Mouse (Mus musculus) c-Kit-positive CD71-positive TER-119-positive erythroid progenitor cells, embryonic 14.5 days (primary cell): Measurements from ENCODE around the gene Efcab12.
"Not testable (repeated sequence)": the region's sequence is repeated elsewhere in the genome, so short reads cannot be mapped to it uniquely, and the experiment has no call there.

Experiments used
- DNase-seq: peaks from one replicate; pipeline ENCODE4 v3.0.0-alpha.2; 2013; ENCODE audit warnings: low spot score

The Efcab12 gene

DNA sequence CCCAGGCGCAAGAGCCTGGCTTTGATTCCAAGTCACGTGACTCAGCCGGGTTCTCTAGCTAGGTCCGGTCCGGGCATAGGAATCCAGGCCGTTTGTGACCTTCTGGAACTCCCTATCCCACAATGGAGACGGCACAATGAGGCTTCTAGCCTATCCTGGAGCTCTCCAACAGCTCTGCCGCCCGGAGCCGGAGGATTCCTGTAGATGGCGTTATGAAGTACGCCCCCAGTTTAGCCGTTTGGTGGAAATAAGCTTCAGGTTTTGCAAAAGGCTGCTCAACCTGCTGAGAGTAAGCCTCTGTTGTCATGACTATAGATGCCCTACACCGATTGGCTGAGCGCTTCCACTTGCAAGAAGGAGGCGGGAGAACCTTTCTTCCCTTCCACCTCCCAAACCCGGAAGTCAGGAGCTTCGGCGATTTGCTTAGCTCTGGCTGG is at the start of gene Efcab12:
TSS of gene Efcab12 (minus strand) at position 252 of the 437 bp plus-strand sequence.
- DNase-seq = peak; percentile 70

DNA sequence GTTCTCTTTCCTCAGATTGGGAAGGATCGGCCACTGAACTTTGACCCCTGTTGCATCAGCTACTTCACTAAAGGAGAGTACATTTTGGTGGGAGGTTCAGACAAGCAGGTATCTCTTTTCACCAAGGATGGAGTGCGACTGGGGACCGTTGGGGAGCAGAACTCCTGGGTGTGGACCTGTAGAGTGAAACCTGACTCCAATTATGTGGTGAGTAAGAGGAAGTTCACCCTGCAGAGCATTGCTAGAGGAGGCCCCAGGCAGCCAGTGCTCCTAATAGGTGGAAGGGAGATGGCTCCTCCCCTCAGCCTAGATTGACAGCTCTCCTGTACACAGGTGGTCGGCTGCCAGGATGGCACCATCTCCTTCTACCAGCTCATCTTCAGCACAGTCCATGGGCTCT is 48.7 kb upstream of the Efcab12 start:
- no peak for DNase-seq

DNA sequence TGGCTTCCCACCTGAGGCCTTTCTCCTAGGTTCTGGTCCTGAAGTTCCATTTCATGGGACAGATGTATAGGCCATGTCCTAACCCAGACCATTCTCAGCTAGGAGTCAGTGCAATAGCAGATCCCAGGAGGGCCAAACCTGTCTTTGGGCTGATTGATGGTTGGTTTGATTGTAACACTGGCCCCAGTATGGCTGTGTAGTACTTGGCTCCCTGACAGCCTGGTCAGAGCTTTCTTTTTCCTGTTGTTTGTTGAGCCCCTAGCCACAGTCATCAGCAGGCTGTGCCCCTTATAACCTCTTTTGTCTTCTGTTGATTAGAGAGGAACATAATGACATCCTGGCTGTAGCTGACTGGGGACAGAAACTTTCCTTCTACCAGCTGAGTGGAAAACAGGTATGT is 45.8 kb upstream of the Efcab12 start:
- no peak for DNase-seq

DNA sequence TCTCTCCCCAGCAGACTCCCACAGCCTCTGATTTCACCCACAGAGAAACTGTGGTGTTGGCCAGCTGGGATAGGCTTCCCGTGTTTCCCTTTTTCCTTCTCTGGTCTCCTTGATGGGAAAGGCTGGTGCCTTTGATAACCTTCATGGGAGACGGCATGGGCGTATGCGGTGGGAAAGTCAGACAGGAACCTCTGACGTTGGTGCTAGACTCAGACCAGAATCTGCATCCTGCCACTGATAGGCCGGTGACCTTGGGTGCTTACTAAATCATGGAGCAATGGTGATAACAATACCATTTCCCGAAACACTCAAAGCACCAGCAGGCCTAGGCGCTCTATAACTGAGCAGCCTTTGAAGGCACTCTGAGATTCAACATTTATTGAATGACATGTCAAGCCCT is 42.5 kb upstream of the Efcab12 start:
- DNase-seq = no peak

GRCm38 (mm10) chr6:115879736-115880135 is 41.5 kb upstream of the Efcab12 start:
- no peak for DNase-seq

- DNase-seq = no peak
Measured at GRCm38 (mm10) chr6:115878694-115879093, 40.5 kb upstream of the Efcab12 start.

GRCm38 (mm10) chr6:115877239-115877638 is 39.0 kb upstream of the Efcab12 start:
- no peak for DNase-seq

DNA sequence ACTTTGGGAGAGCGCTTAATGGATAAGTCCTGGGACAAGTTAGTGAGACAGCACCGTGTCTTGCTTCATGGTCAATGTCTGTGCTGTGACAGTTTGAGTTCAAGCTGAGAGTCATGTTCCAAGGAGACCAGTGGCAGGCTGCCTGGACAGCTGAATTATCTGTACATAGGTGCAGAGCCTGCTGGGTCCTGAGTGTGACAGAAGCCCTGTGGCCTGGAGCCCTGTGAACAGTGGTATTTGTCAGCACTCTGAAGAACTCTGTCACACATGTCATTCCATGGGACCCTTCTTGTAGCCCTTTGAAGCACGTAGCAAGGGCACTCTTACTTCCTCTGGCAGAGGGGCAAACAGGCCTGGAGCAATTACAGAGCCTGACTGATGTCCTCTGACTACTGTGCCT is 33.1 kb upstream of the Efcab12 start:
- DNase-seq = not testable (repeated sequence)

DNA sequence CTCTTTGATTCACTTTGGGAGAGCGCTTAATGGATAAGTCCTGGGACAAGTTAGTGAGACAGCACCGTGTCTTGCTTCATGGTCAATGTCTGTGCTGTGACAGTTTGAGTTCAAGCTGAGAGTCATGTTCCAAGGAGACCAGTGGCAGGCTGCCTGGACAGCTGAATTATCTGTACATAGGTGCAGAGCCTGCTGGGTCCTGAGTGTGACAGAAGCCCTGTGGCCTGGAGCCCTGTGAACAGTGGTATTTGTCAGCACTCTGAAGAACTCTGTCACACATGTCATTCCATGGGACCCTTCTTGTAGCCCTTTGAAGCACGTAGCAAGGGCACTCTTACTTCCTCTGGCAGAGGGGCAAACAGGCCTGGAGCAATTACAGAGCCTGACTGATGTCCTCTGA is 28.9 kb upstream of the Efcab12 start:
- not testable (repeated sequence) for DNase-seq

DNA sequence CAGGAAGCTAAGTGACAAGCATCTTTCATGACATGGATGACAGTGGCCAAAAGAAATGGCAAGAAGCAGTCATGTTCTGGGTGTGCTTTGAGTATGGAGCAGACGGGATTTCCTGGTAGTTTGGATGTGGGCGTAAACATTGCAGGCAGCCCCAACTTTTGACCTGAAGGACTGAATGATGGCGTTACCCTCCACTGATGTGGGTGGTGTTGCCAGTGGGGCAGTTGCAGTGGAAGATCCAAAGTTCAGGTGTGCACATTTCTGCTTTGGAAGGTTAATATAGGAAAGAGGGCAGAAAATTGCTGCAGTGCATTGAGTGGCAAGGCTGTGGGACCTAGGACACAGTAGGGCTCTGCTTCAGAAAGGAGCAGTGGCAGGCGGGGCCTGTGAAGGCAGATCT is 27.0 kb upstream of the Efcab12 start:
- no peak for DNase-seq

- no peak for DNase-seq
Measured at GRCm38 (mm10) chr6:115863340-115863841, 25.2 kb upstream of the Efcab12 start.

- DNase-seq = no peak
Measured at GRCm38 (mm10) chr6:115860027-115860556, 21.9 kb upstream of the Efcab12 start.

- DNase-seq = no peak
Measured at GRCm38 (mm10) chr6:115859258-115859657, 21.0 kb upstream of the Efcab12 start.

GRCm38 (mm10) chr6:115856361-115856745 is 18.1 kb upstream of the Efcab12 start:
- no peak for DNase-seq

DNA sequence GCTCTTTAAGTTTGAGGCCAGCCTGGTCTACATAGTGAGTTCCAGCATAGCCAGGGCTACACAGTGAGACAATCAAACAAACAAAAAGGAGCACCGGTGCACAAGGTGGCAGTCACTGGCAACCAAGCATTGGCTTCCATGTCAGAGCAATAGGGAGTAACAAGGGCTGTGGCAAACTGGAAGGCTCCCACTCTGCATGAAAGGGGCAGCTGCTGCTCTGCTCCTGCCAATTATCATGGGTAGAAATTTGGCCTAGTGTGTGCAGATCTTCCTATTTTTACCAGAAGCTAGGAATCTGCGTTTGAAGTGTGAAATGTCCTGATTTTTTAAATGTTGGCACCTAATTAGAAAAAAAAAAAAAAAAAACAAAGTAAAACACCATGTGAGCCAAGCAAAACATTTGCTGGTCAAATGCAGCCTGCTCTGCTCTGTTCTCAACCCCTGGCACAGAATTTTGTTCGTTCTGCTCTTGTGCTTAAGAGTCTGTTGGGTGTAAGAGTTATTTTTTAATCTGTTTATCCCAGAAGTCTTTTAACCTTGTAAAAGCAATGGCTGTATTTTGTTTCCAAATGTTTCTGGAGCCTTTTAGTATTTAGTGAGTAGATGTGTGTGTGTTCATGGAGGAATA is 17.6 kb upstream of the Efcab12 start:
- DNase-seq = no peak

GRCm38 (mm10) chr6:115854432-115854831 is 16.2 kb upstream of the Efcab12 start:
- DNase-seq = no peak

DNA sequence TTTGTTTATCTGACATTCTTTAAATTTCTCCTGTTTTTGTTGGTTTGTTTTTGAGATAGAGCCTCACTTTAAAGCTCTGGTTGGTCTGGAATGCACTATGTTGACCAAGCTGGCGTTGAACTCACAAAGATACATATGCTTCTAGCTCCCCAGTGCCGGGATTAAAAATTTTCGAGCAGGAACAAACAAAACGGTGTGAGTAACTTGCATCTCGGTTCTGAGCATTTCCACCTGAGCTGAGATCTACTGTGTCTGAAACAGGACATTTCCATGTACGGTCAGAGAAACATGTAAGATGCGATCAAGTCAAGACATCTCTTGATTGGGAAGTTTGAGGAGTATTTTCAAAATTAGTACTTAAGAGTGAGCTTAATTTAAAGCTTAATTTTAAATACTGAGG is 15.8 kb upstream of the Efcab12 start:
- no peak for DNase-seq

DNA sequence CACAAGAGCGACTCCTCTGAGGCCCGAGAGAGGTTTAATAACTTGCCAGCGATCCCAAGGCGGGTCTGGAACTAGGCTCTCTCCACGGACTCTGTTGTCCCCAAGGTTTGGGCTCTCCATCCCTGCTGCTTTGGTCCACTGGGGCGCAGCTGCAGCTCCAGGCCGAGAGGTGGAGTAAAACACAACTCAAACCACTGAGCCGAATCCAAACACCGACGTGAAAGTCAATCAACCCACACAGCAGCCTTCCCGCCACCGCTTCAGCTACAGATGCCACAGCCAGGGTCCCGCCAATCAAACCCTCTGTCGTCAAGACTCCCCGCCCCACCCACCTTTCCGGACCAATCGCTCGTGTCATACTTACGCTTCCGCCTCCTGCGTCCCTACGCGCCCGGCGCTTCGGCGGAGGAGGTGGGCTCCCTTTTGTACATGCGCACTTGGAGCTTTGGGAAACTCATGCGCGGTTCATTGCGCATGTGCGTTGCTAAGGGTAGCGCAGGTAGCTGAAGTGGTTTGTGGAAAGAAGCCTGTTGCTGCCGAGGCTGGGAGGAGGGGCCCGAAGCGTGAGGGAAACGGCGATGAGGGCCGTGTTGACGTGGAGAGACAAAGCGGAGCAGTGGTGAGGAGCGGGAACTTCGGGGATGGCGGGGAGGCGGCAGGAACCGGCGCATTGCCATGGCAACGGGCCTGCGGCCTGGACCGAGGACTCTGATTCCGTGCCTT is 15.0 kb upstream of the Efcab12 start, which contains the start of the genes Mbd4 and Ift122:
TSS of gene Mbd4 (minus strand) at position 281 of the 723 bp plus-strand sequence.
TSS of gene Ift122 (plus strand) at position 380 of the 723 bp plus-strand sequence.
- DNase-seq = peak; percentile 99

DNA sequence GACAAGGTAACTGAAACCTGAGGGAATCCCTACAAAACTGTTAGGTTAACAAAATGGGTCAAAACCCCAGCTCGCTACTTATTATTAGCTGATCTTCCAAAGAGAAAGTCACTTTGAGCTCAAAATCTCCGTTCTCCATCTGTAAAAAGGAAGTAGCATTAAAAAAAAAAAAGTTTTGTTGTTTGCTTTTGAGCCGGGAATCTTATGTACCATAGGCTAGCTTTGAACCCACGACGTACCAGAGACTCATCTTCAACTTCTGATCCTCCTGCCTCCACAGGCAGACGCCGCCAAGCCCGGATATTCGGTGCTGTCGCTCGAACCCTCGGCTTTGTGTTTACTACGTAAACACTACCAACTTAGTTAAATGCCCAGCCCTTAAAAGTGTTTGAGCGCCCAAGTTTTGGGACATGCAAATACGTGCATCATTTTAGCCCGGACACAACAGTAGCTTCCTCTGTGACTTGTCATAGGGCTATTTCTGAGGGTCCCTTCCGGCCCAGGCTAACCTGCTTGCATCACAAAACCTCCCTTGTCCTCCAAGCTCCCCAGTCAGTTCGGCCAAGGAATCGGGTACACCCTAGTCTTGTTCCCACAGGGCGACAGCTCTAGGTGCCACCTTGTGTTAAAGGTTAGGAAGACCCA is 14.4 kb upstream of the Efcab12 start:
- no peak for DNase-seq

DNA sequence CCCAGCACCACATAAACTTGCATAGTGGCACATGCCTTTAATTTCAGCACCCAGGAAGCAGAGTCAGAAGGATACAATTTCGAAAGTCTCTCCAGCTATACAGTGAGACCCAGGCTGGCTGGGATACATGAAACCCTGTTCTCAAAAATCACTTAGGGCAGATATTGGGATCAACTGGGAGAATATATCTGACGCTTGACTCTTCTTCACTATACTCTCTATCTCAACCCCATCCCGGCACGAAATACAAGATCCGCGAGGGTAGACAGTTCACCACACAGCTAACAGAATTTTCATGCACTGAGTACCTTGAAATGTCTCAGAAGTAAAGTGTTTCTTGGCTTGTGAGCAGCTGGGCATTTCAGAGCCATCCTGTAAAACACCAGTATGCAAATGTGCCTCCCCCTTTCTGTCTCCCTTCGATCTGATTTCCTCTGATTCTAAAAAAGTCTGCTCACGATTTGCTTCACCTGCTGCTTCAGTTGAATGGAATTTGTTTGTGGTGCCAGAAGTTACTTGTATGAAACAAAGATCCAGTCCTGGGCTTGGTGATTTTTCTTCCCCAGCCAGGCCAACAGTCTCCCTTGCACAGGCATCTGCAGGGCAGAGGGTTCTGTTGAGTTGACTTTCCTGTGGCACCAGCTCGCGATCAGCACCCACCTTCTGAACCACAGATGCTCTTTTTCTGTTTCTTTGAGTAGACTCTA is 10.5 kb upstream of the Efcab12 start:
- DNase-seq = no peak

- DNase-seq = peak; percentile 56
Measured at GRCm38 (mm10) chr6:115846640-115847411, 8.6 kb upstream of the Efcab12 start.
